Mouse (Mus musculus): ENCODE measurements around the gene Rap2b. TPM values are rescaled to one million over a fixed set of nuclear protein-coding genes. Genes with fewer than 3 reads are reported as not detected.

Gene Rap2b
- 5.0 TPM for polyA plus RNA-seq (2014; fragmentation: Illumina TruSeq; extraction: RNeasy Lipid Tissue Mini Kit (QIAGEN cat#74804); ENCODE audit: low replicate concordance)

DNA sequence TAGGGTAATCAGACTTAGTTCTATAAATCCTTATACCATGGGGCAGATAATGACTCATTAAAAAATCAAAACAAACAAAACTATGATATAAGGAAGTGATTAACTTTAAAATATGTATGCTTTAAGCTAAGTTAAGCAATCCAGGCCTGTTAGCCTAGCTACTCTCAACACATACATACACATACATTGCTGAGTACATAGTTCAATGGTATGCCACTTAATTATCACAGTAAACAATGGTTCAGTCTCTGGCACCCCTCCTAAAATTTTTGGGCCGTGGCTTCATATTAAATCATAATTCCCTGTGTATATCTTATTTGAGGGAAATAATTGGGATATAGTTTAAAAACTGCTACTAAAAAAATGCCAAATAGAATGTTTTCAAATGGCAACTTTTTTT lies at the start of gene Rap2b:
Gene Rap2b, plus strand, starts transcription at position 301 of the 400 bp plus-strand sequence.

DNA sequence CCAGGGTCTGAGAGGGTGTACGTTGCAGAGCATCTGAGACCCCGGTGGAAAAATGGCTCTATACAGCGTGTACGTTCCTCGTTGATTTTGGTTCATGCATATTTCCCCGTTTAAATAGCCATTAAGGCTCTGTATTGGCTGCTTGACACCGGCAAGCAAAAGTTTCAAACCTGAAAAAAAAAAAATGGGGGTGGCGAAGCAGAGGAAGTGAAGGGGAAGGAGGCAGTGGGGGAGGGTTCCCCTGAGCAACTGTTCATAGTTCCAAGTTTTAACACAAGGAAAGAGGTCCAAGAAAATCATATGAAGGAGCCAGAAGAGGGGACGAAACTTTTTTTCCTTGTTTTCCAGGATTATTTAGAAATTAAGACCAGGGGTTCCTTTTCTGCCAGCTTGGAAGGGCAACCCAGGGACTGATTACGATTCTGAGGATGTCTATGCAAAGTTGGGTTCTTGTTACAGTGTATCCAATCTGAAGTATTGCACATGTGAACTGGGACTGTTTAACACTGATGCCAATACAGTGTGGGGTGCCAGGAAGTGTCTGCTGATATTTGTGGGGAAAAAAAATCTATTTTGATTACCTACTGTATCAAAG lies 4.4 kb downstream of the Rap2b start, which contains the start of gene B430305J03Rik:
Gene B430305J03Rik, minus strand, starts transcription at position 173 of the 595 bp plus-strand sequence.

Other genes with a start within 250 kb of the Rap2b start
- not detected for gene B430305J03Rik, start 4.3 kb downstream of the Rap2b start, polyA plus RNA-seq (2014; fragmentation: Illumina TruSeq; extraction: RNeasy Lipid Tissue Mini Kit (QIAGEN cat#74804); ENCODE audit: low replicate concordance)